In the genomic region with DNA sequence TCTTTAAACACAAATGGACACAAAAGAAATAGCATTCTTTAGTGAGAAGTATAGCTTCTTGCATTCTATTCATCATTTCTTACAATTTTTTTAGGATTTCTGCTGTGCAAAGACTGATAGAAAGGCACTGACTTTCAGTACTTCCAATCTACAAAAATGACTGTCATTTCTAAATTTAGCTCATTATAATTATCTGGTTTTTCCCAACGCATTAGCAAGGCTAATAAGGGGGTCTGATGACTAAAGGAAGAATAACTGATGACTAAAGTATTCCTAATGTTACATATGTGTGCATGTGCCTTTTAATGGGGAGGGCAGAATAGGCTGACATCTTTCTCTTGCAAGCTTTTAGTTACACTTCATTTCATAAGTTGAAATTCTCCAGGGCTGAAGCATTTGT, we compare ENCODE assay signal across 28 mouse cellular contexts.
"Had no signal": no experiment of that assay in that cellular context is flagged by ENCODE, and none has a peak within 500 bp of the region (broad histone marks: within the 10 kb centered on the region; RNA-seq: fewer than 3 reads in every experiment).

No protein-coding gene starts in this region.

- H3K36me3 ChIP-seq: heart, embryonic 10.5 days; heart, embryonic 12.5 days; hindbrain, embryonic 10.5 days; hindbrain, embryonic 12.5 days; kidney, embryonic 15.5 days; limb, embryonic 10.5 days; limb, embryonic 12.5 days; liver, embryonic 13.5 days; liver, embryonic 15.5 days had no signal

- ATAC-seq: hindbrain, embryonic 16.5 days; intestine, embryonic 16.5 days had no signal

- H3K4me1 ChIP-seq: heart, embryonic 10.5 days; hindbrain, embryonic 10.5 days; hindbrain, embryonic 12.5 days; kidney, embryonic 15.5 days; limb, embryonic 10.5 days; limb, embryonic 12.5 days; liver, embryonic 13.5 days; liver, embryonic 15.5 days had no signal

- H3K4me2 ChIP-seq: heart, embryonic 12.5 days; hindbrain, embryonic 12.5 days; hindbrain, embryonic 14.5 days; kidney, embryonic 15.5 days; limb, embryonic 12.5 days; liver, embryonic 11.5 days; liver, embryonic 13.5 days; liver, embryonic 15.5 days had no signal

- H3K27me3 ChIP-seq: heart, embryonic 12.5 days; hindbrain, embryonic 12.5 days; kidney, embryonic 15.5 days; limb, embryonic 12.5 days; liver, embryonic 13.5 days; liver, embryonic 15.5 days had no signal

- H3K4me3 ChIP-seq: gastrocnemius, adult 2 months; heart, embryonic 10.5 days; heart, embryonic 12.5 days; hindbrain, embryonic 10.5 days; hindbrain, embryonic 12.5 days; kidney, embryonic 15.5 days; layer of hippocampus, adult 2 months; left cerebral cortex, adult 2 months; limb, embryonic 10.5 days; limb, embryonic 12.5 days; liver, embryonic 13.5 days; liver, embryonic 15.5 days had no signal

- H3K9ac ChIP-seq: heart, embryonic 12.5 days; hindbrain, embryonic 12.5 days; hindbrain, embryonic 14.5 days; kidney, embryonic 15.5 days; limb, embryonic 12.5 days; liver, embryonic 13.5 days; liver, embryonic 15.5 days had no signal

- H3K27ac ChIP-seq: gastrocnemius, adult 2 months; heart, embryonic 10.5 days; hindbrain, embryonic 10.5 days; hindbrain, embryonic 12.5 days; hindbrain, embryonic 14.5 days; kidney, embryonic 15.5 days; kidney, postnatal 0 days; layer of hippocampus, adult 2 months; left cerebral cortex, adult 2 months; limb, embryonic 10.5 days; limb, embryonic 12.5 days; liver, embryonic 13.5 days; liver, embryonic 15.5 days had no signal

- DNase-seq: gastrocnemius, adult 2 months; gastrocnemius, postnatal 10 days; gastrocnemius, postnatal 25 days; heart, adult 18-20 months; heart, postnatal 10 days; heart, postnatal 4 days; kidney, adult 11 months; kidney, adult 2 months; kidney, adult 9 months; kidney, postnatal 14 days; kidney, postnatal 4 days; liver; liver, embryonic 13.5 days had no signal

- H3K9me3 ChIP-seq: heart, embryonic 10.5 days; heart, embryonic 12.5 days; hindbrain, embryonic 10.5 days; hindbrain, embryonic 12.5 days; kidney, embryonic 15.5 days; limb, embryonic 10.5 days; limb, embryonic 12.5 days; liver, embryonic 13.5 days; liver, embryonic 15.5 days had no signal
